Mouse (Mus musculus): Measurements from ENCODE around the gene Kcne2. TPM values are rescaled to one million over a fixed set of nuclear protein-coding genes. Genes with fewer than 3 reads are reported as not detected.
A peak's percentile ranks its signal among the peaks of the same experiment; 100 is the strongest.

Gene Kcne2
- total RNA-seq, 1 experiment = not detected

DNA sequence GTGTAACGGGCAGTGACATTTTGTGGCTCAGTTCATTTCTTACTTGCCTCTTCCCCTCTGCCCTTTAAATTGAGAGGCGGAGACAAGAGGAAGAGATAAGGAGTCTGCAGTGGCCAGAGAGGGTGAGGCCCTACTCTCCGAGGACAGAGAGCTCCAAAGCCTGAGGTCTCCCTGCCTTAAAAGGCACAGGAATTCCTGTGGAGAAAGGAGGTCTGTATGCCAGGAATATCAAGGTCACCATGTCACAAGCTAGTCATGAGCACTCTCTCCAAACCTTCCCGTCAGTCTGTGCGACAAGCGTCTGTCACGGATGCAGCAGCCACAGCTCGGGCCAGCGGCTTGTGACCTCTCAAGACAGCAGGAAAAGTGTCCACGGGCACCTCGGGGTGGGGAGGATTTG lies 53.0 kb downstream of the Kcne2 start:
- in situ Hi-C loops (cut with MboI; ENCODE audit: low sequenced_read_pairs in 2 of 2, unreplicated experiment in 2 of 2) = no loop called here
- peaks cover 0 to 4% of the 10 kb centered on the region in 2 experiments; a peak in 1 of 4 replicates for H3K4me1 ChIP-seq (ENCODE audit: control insufficient read depth in 2 of 2, insufficient read depth in 2 of 2, low read length in 2 of 2, poor library complexity in 1 of 2)
- H3K9ac ChIP-seq (ENCODE audit: insufficient read depth, low read depth, low read length, poor library complexity, severe bottlenecking) = no peak overlapping the region
- H3K27ac ChIP-seq (ENCODE audit: insufficient read depth, low read depth, low read length, poor library complexity, severe bottlenecking) = no peak overlapping the region
- no peak for DNase-seq (ENCODE audit: low read depth, low spot score)
- no peak overlapping the region for H3K4me3 ChIP-seq (ENCODE audit: insufficient read depth in 1 of 2, low read depth in 1 of 2, low read length in 2 of 2, poor library complexity in 1 of 2, severe bottlenecking in 1 of 2)
- no peaks in the 10 kb centered on the region for H3K9me3 ChIP-seq (ENCODE audit: control insufficient read depth, insufficient read depth, low read depth, low read length)
- TF ChIP-seq ZC3H11A (IDR thresholded peaks at IDR 0.05; ENCODE audit: borderline replicate concordance, low read depth, low read length) (no peak), ZNF384 (IDR thresholded peaks at IDR 0.05; ENCODE audit: low read depth, low read length) (no peak), MAFK (IDR thresholded peaks at IDR 0.05; ENCODE audit: insufficient read depth, low read depth, low read length) (no peak), CHD2 (IDR thresholded peaks at IDR 0.05; ENCODE audit: low read depth, low read length) (no peak), HCFC1 (IDR thresholded peaks at IDR 0.05; ENCODE audit: borderline replicate concordance, insufficient read depth, low read length) (no peak)
- no peaks in the 10 kb centered on the region for H3K36me3 ChIP-seq (ENCODE audit: control insufficient read depth, insufficient read depth, low read length, poor library complexity, severe bottlenecking)

DNA sequence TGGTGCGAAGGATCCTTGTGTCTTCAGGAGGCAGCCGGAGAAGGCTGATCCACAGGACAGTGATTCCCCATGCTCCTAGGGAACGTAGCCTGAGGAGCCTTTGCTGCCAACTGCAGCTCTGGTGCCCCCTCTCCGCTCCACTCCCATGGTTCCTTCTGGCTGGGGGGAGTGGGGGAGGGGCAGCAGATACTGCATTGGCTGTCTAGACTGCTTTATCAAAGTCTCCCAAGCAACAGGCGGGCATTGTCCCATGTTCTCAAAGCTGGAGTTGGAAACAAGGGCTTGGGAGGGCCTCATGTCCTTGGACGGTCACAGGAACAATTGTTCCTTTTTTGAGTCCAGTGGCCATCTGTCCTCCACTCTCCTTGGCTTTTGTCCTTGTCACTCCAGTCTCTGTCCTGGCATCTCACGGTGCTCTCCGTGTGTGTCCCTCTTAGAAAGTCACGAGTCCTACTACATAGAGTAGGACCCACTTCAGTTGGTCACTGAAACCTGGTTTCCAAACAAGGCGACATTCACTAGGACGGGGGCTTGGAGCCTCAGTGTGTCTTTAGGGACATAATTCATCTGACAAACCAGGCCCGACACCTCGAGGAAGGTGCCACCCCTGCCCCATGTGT lies 54.2 kb downstream of the Kcne2 start:
- no peak for TF ChIP-seq CHD2 (IDR thresholded peaks at IDR 0.05; ENCODE audit: low read depth, low read length)
- no peak for TF ChIP-seq MAFK (IDR thresholded peaks at IDR 0.05; ENCODE audit: insufficient read depth, low read depth, low read length)
- no peak overlapping the region for H3K4me3 ChIP-seq (ENCODE audit: insufficient read depth in 1 of 2, low read depth in 1 of 2, low read length in 2 of 2, poor library complexity in 1 of 2, severe bottlenecking in 1 of 2)
- in situ Hi-C loops (cut with MboI; ENCODE audit: low sequenced_read_pairs in 2 of 2, unreplicated experiment in 2 of 2) = no loop called here
- H3K9me3 ChIP-seq (ENCODE audit: control insufficient read depth, insufficient read depth, low read depth, low read length) = no peaks in the 10 kb centered on the region
- no peaks in the 10 kb centered on the region for H3K36me3 ChIP-seq (ENCODE audit: control insufficient read depth, insufficient read depth, low read length, poor library complexity, severe bottlenecking)
- no peak for DNase-seq (ENCODE audit: low read depth, low spot score)
- no peaks in the 10 kb centered on the region for H3K4me1 ChIP-seq (ENCODE audit: control insufficient read depth in 2 of 2, insufficient read depth in 2 of 2, low read length in 2 of 2, poor library complexity in 1 of 2)
- H3K9ac ChIP-seq (ENCODE audit: insufficient read depth, low read depth, low read length, poor library complexity, severe bottlenecking) = no peak overlapping the region
- H3K27ac ChIP-seq (ENCODE audit: insufficient read depth, low read depth, low read length, poor library complexity, severe bottlenecking) = peak overlapping the region; percentile 27; the same call in 1 of the 2 replicates

Other genes with a start within 250 kb of the Kcne2 start
- gene Mrps6, start 234.1 kb upstream of the Kcne2 start, total RNA-seq (2012; rRNA removed) = 14.0 and 30.4 TPM in 2 replicates
- gene Gm49711, start 234.1 kb upstream of the Kcne2 start, total RNA-seq (2012; rRNA removed) = not detected in 2 replicates
- gene Slc5a3, start 234.1 kb upstream of the Kcne2 start, total RNA-seq (2012; rRNA removed) = 13.2 and 14.3 TPM in 2 replicates
- gene Smim11, start 8.9 kb downstream of the Kcne2 start, total RNA-seq (2012; rRNA removed) = 27.5 and 34.1 TPM in 2 replicates
- not detected in 2 replicates for gene Fam243, start 29.1 kb downstream of the Kcne2 start, total RNA-seq (2012; rRNA removed)
- not detected in 2 replicates for gene Kcne1, start 67.1 kb downstream of the Kcne2 start, total RNA-seq (2012; rRNA removed)
- 11.8 and 15.8 TPM in 2 replicates for gene Rcan1, start 178.5 kb downstream of the Kcne2 start, total RNA-seq (2012; rRNA removed)
- gene Clic6, start 193.3 kb downstream of the Kcne2 start, total RNA-seq (2012; rRNA removed) = 0.37 and 1.0 TPM in 2 replicates